25 mouse cellular contexts compared by ENCODE assay signal in genomic region chr3:52446500-52446899, GRCm38 (mm10).
"Had no signal": no experiment of that assay in that cellular context is flagged by ENCODE, and none has a peak within 500 bp of the region (broad histone marks: within the 10 kb centered on the region; RNA-seq: fewer than 3 reads in every experiment).

No protein-coding gene starts in this region.

- H3K4me3 ChIP-seq: embryonic facial prominence, embryonic 10.5 days; embryonic facial prominence, embryonic 12.5 days; embryonic facial prominence, embryonic 13.5 days; embryonic facial prominence, embryonic 15.5 days; erythroblast, embryonic 14.5 days; forebrain, embryonic 10.5 days; forebrain, embryonic 12.5 days; forebrain, embryonic 13.5 days; forebrain, embryonic 15.5 days; gastrocnemius, adult 2 months; heart, adult 2 months had no signal

- H3K4me2 ChIP-seq: embryonic facial prominence, embryonic 12.5 days; embryonic facial prominence, embryonic 13.5 days; embryonic facial prominence, embryonic 15.5 days; forebrain, embryonic 12.5 days; forebrain, embryonic 13.5 days; forebrain, embryonic 15.5 days had no signal

- H3K4me1 ChIP-seq: embryonic facial prominence, embryonic 12.5 days; embryonic facial prominence, embryonic 15.5 days had no signal

- H3K27me3 ChIP-seq: embryonic facial prominence, embryonic 12.5 days; embryonic facial prominence, embryonic 13.5 days; embryonic facial prominence, embryonic 15.5 days; forebrain, embryonic 12.5 days; forebrain, embryonic 13.5 days; forebrain, embryonic 15.5 days had no signal

- H3K36me3 ChIP-seq: embryonic facial prominence, embryonic 10.5 days; embryonic facial prominence, embryonic 12.5 days; embryonic facial prominence, embryonic 13.5 days; embryonic facial prominence, embryonic 15.5 days; forebrain, embryonic 10.5 days; forebrain, embryonic 12.5 days; forebrain, embryonic 15.5 days had no signal

- H3K9ac ChIP-seq: embryonic facial prominence, embryonic 12.5 days; embryonic facial prominence, embryonic 13.5 days; embryonic facial prominence, embryonic 15.5 days; forebrain, embryonic 12.5 days; forebrain, embryonic 13.5 days; forebrain, embryonic 15.5 days; forebrain, postnatal 0 days had no signal

- DNase-seq: cerebellum, adult 8-10 months; cerebellum, adult 9-10 months; cerebellum, adult 9-11 months; cerebellum, postnatal 10 days; cerebellum, postnatal 14 days; cerebellum, postnatal 25 days; cerebellum, postnatal 36 days; embryo, embryonic 11 days; forebrain, postnatal 0 days; gastrocnemius, adult 2 months; gastrocnemius, postnatal 10 days; gastrocnemius, postnatal 14 days; gastrocnemius, postnatal 25 days; gastrocnemius, postnatal 36 days; heart, adult 18-20 months; heart, adult 2 months had no signal

- H3K9me3 ChIP-seq: embryonic facial prominence, embryonic 10.5 days; embryonic facial prominence, embryonic 12.5 days; embryonic facial prominence, embryonic 13.5 days; embryonic facial prominence, embryonic 15.5 days; forebrain, embryonic 10.5 days; forebrain, embryonic 12.5 days; forebrain, embryonic 13.5 days; forebrain, embryonic 15.5 days had no signal

- H3K27ac ChIP-seq: embryonic facial prominence, embryonic 10.5 days; embryonic facial prominence, embryonic 12.5 days; embryonic facial prominence, embryonic 13.5 days; embryonic facial prominence, embryonic 15.5 days; forebrain, embryonic 10.5 days; forebrain, embryonic 12.5 days; forebrain, embryonic 13.5 days; forebrain, embryonic 15.5 days; gastrocnemius, adult 2 months; heart, adult 2 months had no signal
